Mouse (Mus musculus) bone marrow macrophage, adult 2 months (primary cell): ENCODE results near the gene Dhrs3. TPM values are rescaled to one million over a fixed set of nuclear protein-coding genes. Genes with fewer than 3 reads are reported as not detected.

Source experiments
- H3K27ac ChIP-seq: 2 replicates; pipeline ENCODE4 v1.5.1; 2012; ENCODE audit warnings: low read depth, low read length; ENCODE audit not compliant: insufficient read depth
- H3K4me1 ChIP-seq: 2 replicates; pipeline ENCODE4 v1.6.1; 2012; ENCODE audit warnings: low read length; ENCODE audit not compliant: control insufficient read depth, insufficient read depth
- H3K4me3 ChIP-seq: 2 replicates; pipeline ENCODE4 v1.5.1; 2012; ENCODE audit warnings: mild to moderate bottlenecking, low read length, moderate library complexity; ENCODE audit not compliant: insufficient read depth
- CTCF ChIP-seq: IDR thresholded peaks from 2 replicates; pipeline ENCODE4 v1.5.1; 2012; ENCODE audit warnings: low read depth, mild to moderate bottlenecking, low read length, moderate library complexity
- POLR2A ChIP-seq: IDR thresholded peaks from 2 replicates; pipeline ENCODE4 v1.6.1; 2012; ENCODE audit warnings: mild to moderate bottlenecking, low read depth, low read length, borderline replicate concordance
- polyA plus RNA-seq: library from polyadenylated mRNA; stranded (reverse); fragments of >200 nt; gene quantifications from 2 replicates; pipeline ENCODE4 v1.2.4, GENCODE M21; 2012; ENCODE audit not compliant: missing spikeins, insufficient read depth, insufficient read length

The Dhrs3 gene
- polyA plus RNA-seq, 1 experiment = 661 TPM

- H3K4me3 ChIP-seq = peak overlapping the region; percentile 80
Observed at GRCm38 (mm10) chr4:144896321-144896720, 3.7 kb downstream of the Dhrs3 start.

GRCm38 (mm10) chr4:144898036-144898649, 5.5 kb downstream of the Dhrs3 start:
- TF ChIP-seq POLR2A (no peak), CTCF (no peak)
- H3K4me1 ChIP-seq = peaks cover 65% of the 10 kb centered on the region
- H3K27ac ChIP-seq = peak overlapping the region; percentile 21
- no peak overlapping the region for H3K4me3 ChIP-seq

More at GRCm38 (mm10) chr4:144896321-144896720, 3.7 kb downstream of the Dhrs3 start:
- TF ChIP-seq POLR2A (no peak), CTCF (no peak)
- Histone ChIP-seq H3K27ac (peak overlapping the region; percentile 98), H3K4me1 (peaks cover 47% of the 10 kb centered on the region)

- Histone ChIP-seq H3K4me3 (no peak overlapping the region), H3K4me1 (peaks cover 71% of the 10 kb centered on the region), H3K27ac (peak overlapping the region; percentile 5; the same call in 1 of the 2 replicates)
- TF ChIP-seq CTCF = no peak
- TF ChIP-seq POLR2A = no peak
Observed at GRCm38 (mm10) chr4:144898737-144899136, 6.1 kb downstream of the Dhrs3 start.

- Histone ChIP-seq H3K4me3 (no peak overlapping the region), H3K4me1 (peaks cover 88% of the 10 kb centered on the region), H3K27ac (peak overlapping the region; percentile 93)
- TF ChIP-seq CTCF (no peak), POLR2A (no peak)
Observed at GRCm38 (mm10) chr4:144901561-144902111, 9.0 kb downstream of the Dhrs3 start.

- peak overlapping the region; percentile 10; the same call in 1 of the 2 replicates for H3K4me3 ChIP-seq
- peaks cover 87% of the 10 kb centered on the region for H3K4me1 ChIP-seq
- no peak for TF ChIP-seq POLR2A
- no peak for TF ChIP-seq CTCF
- peak overlapping the region; percentile 93 for H3K27ac ChIP-seq
Observed at GRCm38 (mm10) chr4:144903088-144903487, 10.5 kb downstream of the Dhrs3 start.

- H3K4me1 ChIP-seq = peaks cover 90% of the 10 kb centered on the region
- peak overlapping the region; percentile 10 for H3K4me3 ChIP-seq
- peak overlapping the region; percentile 93 for H3K27ac ChIP-seq
- no peak for TF ChIP-seq POLR2A
- no peak for TF ChIP-seq CTCF
Observed at GRCm38 (mm10) chr4:144903932-144904331, 11.3 kb downstream of the Dhrs3 start.

GRCm38 (mm10) chr4:144905128-144905527, 12.5 kb downstream of the Dhrs3 start:
- H3K4me3 ChIP-seq = no peak overlapping the region
- H3K4me1 ChIP-seq = peaks cover 89% of the 10 kb centered on the region
- TF ChIP-seq CTCF (no peak), POLR2A (no peak)
- H3K27ac ChIP-seq = peak overlapping the region; percentile 93

GRCm38 (mm10) chr4:144906001-144906889, 13.6 kb downstream of the Dhrs3 start:
- peak overlapping the region; percentile 93 for H3K27ac ChIP-seq

GRCm38 (mm10) chr4:144906978-144907703, 14.5 kb downstream of the Dhrs3 start:
- peaks cover 81% of the 10 kb centered on the region for H3K4me1 ChIP-seq
- TF ChIP-seq POLR2A (no peak), CTCF (no peak)
- H3K27ac ChIP-seq = peak overlapping the region; percentile 93
- H3K4me3 ChIP-seq = no peak overlapping the region

More at GRCm38 (mm10) chr4:144906001-144906889, 13.6 kb downstream of the Dhrs3 start:
- no peak overlapping the region for H3K4me3 ChIP-seq
- TF ChIP-seq POLR2A (no peak), CTCF (no peak)
- peaks cover 83% of the 10 kb centered on the region for H3K4me1 ChIP-seq
